Mouse (Mus musculus) liver, embryonic 11.5 days (tissue): ENCODE data around the gene Brca1. TPM values are rescaled to one million over a fixed set of nuclear protein-coding genes. Genes with fewer than 3 reads are reported as not detected.

Experiments
- ATAC-seq: fragments of 200-750 bp; cut with Nextera tagmentation; replicated peaks from 2 replicates; pipeline ENCODE4 v1.8.0; 2017; ENCODE audit warnings: moderate number of reproducible peaks, mild to moderate bottlenecking, moderate TSS enrichment, moderate library complexity; ENCODE audit not compliant: low FRiP score
- DNase-seq: peaks from one replicate; pipeline ENCODE4 v3.0.0-alpha.2; 2017; ENCODE audit warnings: low spot score
- H3K27ac ChIP-seq: fragments of 300-500 bp; sonication (generic); 2 replicates; pipeline ENCODE4 v1.5.1; 2014; ENCODE audit warnings: mild to moderate bottlenecking, low read depth, low read length, control low read depth
- H3K27me3 ChIP-seq: fragments of 300-500 bp; sonication (generic); replicated peaks from 2 replicates; pipeline ENCODE4 v1.6.1; 2014; ENCODE audit warnings: low read length, mixed read lengths; ENCODE audit not compliant: control insufficient read depth, insufficient read depth
- H3K36me3 ChIP-seq: fragments of 300-500 bp; sonication (generic); 2 replicates; pipeline ENCODE4 v1.6.1; 2014; ENCODE audit warnings: mild to moderate bottlenecking, low read length, moderate library complexity, mixed read lengths; ENCODE audit not compliant: control insufficient read depth, insufficient read depth
- H3K4me1 ChIP-seq: fragments of 300-500 bp; sonication (generic); replicated peaks from 2 replicates; pipeline ENCODE4 v1.6.1; 2014; ENCODE audit warnings: low read length, mixed read lengths; ENCODE audit not compliant: control insufficient read depth, insufficient read depth
- H3K4me2 ChIP-seq: fragments of 300-500 bp; sonication (generic); 2 replicates; pipeline ENCODE4 v1.6.1; 2014; ENCODE audit warnings: mild to moderate bottlenecking, control low read depth, moderate library complexity
- H3K4me3 ChIP-seq: fragments of 300-500 bp; sonication (generic); 2 replicates; pipeline ENCODE4 v1.5.1; 2014; ENCODE audit warnings: low read depth, low read length, control low read depth
- H3K9ac ChIP-seq: fragments of 300-500 bp; sonication (generic); 2 replicates; pipeline ENCODE4 v1.6.1; 2014; ENCODE audit warnings: low read depth, low read length, control low read depth
- H3K9me3 ChIP-seq: fragments of 300-500 bp; sonication (generic); 2 replicates; pipeline ENCODE4 v1.6.1; 2016; ENCODE audit warnings: low read length, inconsistent platforms, mixed read lengths; ENCODE audit not compliant: control insufficient read depth
- WGBS: fragments of 180-500 bp; shearing (Covaris S2); extraction: QIAGEN DNeasy Blood & Tissue Kit; methylation state at CpG from one replicate; pipeline ENCODE4 v1.1.7; 2014; 5-methylcytosine and 5-hydroxymethylcytosine counted together
- polyA plus RNA-seq: library from polyadenylated mRNA; unstranded; fragments of >200 nt; fragmentation: Nextera tagmentation; extraction: Ambion mirVana; gene quantifications from 2 replicates; pipeline ENCODE4 v1.2.1, GENCODE M21; 2014

Brca1 gene
- polyA plus RNA-seq, 1 experiment from 2014 or later = 19.6 TPM

DNA sequence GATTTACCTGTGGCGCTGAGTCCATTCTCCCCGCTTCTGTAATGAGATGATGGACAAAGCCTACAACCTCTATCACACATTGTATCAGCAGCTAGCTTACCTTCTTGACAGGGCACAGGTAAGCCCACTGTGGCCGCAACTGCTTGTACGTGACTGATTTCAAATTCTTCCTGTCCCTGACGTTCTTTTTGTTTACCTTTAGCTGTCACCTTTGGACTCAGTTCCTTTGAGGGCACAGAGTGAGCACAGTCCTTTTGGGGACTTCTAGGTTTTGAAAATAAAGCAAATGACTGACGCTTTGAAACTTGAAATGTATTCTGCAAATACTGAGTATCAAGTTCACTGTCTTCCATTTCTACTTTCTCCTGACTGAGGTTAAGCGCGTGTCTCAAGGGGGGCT, 27.3 kb downstream of the Brca1 start:
- no peaks in the 10 kb centered on the region for H3K9me3 ChIP-seq
- DNase-seq = no peak
- ATAC-seq = no peak
- H3K27me3 ChIP-seq = no peaks in the 10 kb centered on the region
- no peaks in the 10 kb centered on the region for H3K4me1 ChIP-seq
- H3K9ac ChIP-seq = no peak overlapping the region
- H3K36me3 ChIP-seq = peaks cover 29% of the 10 kb centered on the region
- H3K27ac ChIP-seq = no peak overlapping the region
- 87% methylated on average over 8 of the region's 8 CpGs for WGBS
- no peak overlapping the region for H3K4me2 ChIP-seq
- H3K4me3 ChIP-seq = no peak overlapping the region

DNA sequence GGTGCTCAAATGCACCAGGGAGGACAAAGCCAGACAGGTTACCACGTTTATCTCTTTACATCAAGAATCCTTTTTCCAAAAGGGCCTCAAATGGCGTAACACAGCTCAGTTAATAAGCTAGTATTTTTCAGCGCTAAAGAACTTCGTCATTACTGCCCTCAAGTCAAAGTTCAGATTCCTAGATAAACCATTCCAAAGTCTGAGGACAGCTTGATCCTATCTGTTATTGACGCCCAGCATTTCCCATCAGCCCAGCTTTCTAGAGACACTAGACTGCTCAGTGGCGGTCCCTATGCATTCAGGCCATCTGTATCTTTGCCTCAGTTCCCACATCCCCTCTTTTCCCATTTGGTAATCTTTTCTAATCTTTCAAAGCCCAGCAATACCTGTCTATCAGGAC, 32.4 kb downstream of the Brca1 start:
- no peak for ATAC-seq

DNA sequence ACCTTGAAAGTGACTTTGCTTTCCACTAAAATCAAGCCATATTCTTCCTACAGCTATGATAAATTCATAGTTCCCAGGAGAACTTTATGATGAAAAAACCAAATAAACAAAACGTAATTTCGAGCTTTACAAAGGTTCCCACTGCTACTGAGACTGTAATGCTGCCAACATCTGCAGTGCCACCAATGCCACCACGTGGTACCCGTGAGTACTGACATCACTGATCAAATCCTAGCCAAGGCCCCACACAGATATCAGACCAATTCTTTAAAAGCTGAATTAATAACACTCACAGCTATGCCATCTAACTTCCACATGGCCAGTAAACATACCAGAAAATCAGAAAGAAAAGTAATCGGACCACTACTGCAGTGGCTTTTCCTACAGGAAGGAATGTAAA, 32.8 kb downstream of the Brca1 start:
- Histone ChIP-seq H3K27ac (no peak overlapping the region), H3K4me3 (no peak overlapping the region), H3K4me2 (no peak overlapping the region), H3K4me1 (no peaks in the 10 kb centered on the region), H3K9ac (no peak overlapping the region), H3K36me3 (peaks cover 17% of the 10 kb centered on the region), H3K9me3 (no peaks in the 10 kb centered on the region), H3K27me3 (no peaks in the 10 kb centered on the region)
- ATAC-seq (no peak), DNase-seq (no peak)
- 84% methylated on average over 5 of the region's 5 CpGs for WGBS

More for the DNA sequence above, 32.4 kb downstream of the Brca1 start:
- WGBS = 88% methylated on average over 6 of the region's 6 CpGs
- H3K27me3 ChIP-seq = no peaks in the 10 kb centered on the region
- H3K4me2 ChIP-seq = no peak overlapping the region
- H3K4me3 ChIP-seq = no peak overlapping the region
- H3K4me1 ChIP-seq = no peaks in the 10 kb centered on the region
- no peak overlapping the region for H3K9ac ChIP-seq
- H3K36me3 ChIP-seq = peaks cover 17% of the 10 kb centered on the region
- DNase-seq = no peak
- no peak overlapping the region for H3K27ac ChIP-seq
- H3K9me3 ChIP-seq = no peaks in the 10 kb centered on the region

- ATAC-seq (no peak), DNase-seq (no peak)
- peaks cover 28% of the 10 kb centered on the region for H3K36me3 ChIP-seq
- no peak overlapping the region for H3K4me3 ChIP-seq
- no peak overlapping the region for H3K27ac ChIP-seq
- no peaks in the 10 kb centered on the region for H3K27me3 ChIP-seq
- no peak overlapping the region for H3K9ac ChIP-seq
- H3K4me1 ChIP-seq = no peaks in the 10 kb centered on the region
- no peak overlapping the region for H3K4me2 ChIP-seq
- 89% methylated on average over 7 of the region's 7 CpGs for WGBS
- H3K9me3 ChIP-seq = no peaks in the 10 kb centered on the region
These were observed 44.7 kb downstream of the Brca1 start for GRCm38 (mm10) chr11:101507090-101507489.

- Histone ChIP-seq H3K4me1 (no peaks in the 10 kb centered on the region), H3K27me3 (no peaks in the 10 kb centered on the region), H3K4me2 (no peak overlapping the region), H3K4me3 (no peak overlapping the region), H3K27ac (no peak overlapping the region), H3K9ac (no peak overlapping the region), H3K36me3 (peaks cover 30% of the 10 kb centered on the region), H3K9me3 (no peaks in the 10 kb centered on the region)
- no peak for ATAC-seq
- WGBS = 91% methylated on average over 5 of the region's 5 CpGs
- no peak for DNase-seq
These were observed 45.4 kb downstream of the Brca1 start for GRCm38 (mm10) chr11:101506269-101506780.

GRCm38 (mm10) chr11:101486126-101486525, 65.6 kb downstream of the Brca1 start:
- Histone ChIP-seq H3K4me1 (peaks cover 33% of the 10 kb centered on the region), H3K4me2 (peak overlapping the region; percentile 3), H3K36me3 (peaks cover 15% of the 10 kb centered on the region; the same call in 1 of the 2 replicates), H3K27ac (no peak overlapping the region), H3K9ac (no peak overlapping the region), H3K4me3 (no peak overlapping the region), H3K9me3 (no peaks in the 10 kb centered on the region), H3K27me3 (no peaks in the 10 kb centered on the region)
- no peak for ATAC-seq
- WGBS = 32% methylated on average over 6 of the region's 6 CpGs
- DNase-seq = no peak

GRCm38 (mm10) chr11:101485509-101486028, 66.2 kb downstream of the Brca1 start:
- Histone ChIP-seq H3K27ac (peak overlapping the region; percentile 8; the same call in 1 of the 2 replicates), H3K4me2 (peak overlapping the region; percentile 3), H3K4me1 (peaks cover 33% of the 10 kb centered on the region), H3K36me3 (peaks cover 15% of the 10 kb centered on the region; the same call in 1 of the 2 replicates), H3K27me3 (no peaks in the 10 kb centered on the region), H3K4me3 (no peak overlapping the region), H3K9ac (no peak overlapping the region), H3K9me3 (no peaks in the 10 kb centered on the region)
- peak; percentile 60 for DNase-seq
- WGBS = 7% methylated on average over 6 of the region's 6 CpGs
- ATAC-seq = peak; percentile 92

DNA sequence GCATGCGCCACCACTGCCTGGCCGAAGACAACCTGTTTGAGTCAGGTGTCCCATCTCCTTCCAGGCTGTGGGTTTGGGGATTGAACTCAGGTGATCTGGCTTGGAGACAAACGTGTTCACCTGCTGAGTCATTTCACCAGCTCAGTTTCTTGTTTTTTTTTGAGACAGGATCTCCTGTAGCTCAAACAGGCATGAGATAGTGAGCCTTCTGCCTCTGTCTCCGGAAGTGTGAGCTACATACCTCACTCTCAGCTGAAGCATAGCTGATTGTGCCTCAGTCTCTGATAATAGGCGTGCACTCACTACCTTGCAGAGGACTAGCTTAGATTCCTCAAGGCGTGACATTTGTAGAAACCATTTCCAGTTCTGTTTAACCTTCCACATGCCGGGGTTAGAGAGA, 66.9 kb downstream of the Brca1 start:
- H3K4me1 ChIP-seq = peaks cover 33% of the 10 kb centered on the region
- ATAC-seq (peak; percentile 64; the same call in 1 of the 2 replicates), DNase-seq (no peak)
- no peaks in the 10 kb centered on the region for H3K9me3 ChIP-seq
- 47% methylated on average over 7 of the region's 7 CpGs for WGBS
- H3K4me3 ChIP-seq = no peak overlapping the region
- H3K9ac ChIP-seq = no peak overlapping the region
- H3K4me2 ChIP-seq = peak overlapping the region; percentile 3
- H3K27ac ChIP-seq = peak overlapping the region; percentile 51; the same call in 1 of the 2 replicates
- peaks cover 15% of the 10 kb centered on the region; the same call in 1 of the 2 replicates for H3K36me3 ChIP-seq
- H3K27me3 ChIP-seq = no peaks in the 10 kb centered on the region

DNA sequence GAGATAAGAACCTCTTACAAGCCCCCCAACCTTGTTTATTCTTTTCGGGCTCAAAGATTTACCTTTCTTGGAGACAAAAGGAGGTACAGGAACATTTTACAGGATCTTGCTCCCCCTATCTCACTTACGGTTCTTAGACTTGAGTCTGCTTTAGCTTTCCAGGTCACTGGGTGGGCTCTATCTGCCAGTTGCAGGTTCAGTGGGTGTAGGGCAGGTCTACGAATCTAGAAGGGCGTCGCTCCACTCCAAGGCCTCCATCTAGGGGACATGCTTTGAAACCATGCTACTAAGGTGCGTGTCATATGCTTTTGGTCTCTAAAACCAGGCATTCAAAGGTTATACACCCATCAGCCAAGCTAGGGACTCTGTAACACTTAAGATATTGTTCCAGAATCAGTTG, 67.5 kb downstream of the Brca1 start:
- Histone ChIP-seq H3K4me3 (no peak overlapping the region), H3K27ac (peak overlapping the region; percentile 51; the same call in 1 of the 2 replicates), H3K9ac (no peak overlapping the region), H3K36me3 (peaks cover 11% of the 10 kb centered on the region; the same call in 1 of the 2 replicates), H3K4me1 (peaks cover 37% of the 10 kb centered on the region), H3K27me3 (no peaks in the 10 kb centered on the region), H3K4me2 (peak overlapping the region; percentile 3), H3K9me3 (no peaks in the 10 kb centered on the region)
- no peak for DNase-seq
- 44% methylated on average over 6 of the region's 6 CpGs for WGBS
- peak; percentile 46; the same call in 1 of the 2 replicates for ATAC-seq
